Mouse (Mus musculus): Measurements from ENCODE around the gene Ak2.

DNA sequence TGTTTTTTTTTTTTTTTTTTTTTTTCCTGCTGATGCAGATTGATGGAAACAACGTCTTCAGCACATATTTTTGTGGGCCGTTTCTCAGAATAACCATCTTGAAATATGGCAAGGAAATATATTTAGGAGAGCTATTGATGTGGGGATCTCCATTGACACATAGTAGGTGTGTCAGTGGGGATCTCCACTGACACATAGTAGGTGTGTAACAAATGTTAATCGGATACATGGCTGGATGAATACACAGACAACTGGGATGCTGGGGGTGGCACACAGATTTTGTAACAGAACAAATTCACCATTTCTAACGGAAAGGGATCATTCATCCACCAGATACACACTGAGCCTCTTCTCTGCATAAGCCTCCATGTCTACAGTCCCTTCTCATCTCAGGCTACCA lies 58.6 kb downstream of the Ak2 start:
- TF ChIP-seq CTCF (IDR thresholded peaks at IDR 0.05; ENCODE audit: low read depth) (no peak), EP300 (IDR thresholded peaks at IDR 0.05; ENCODE audit: low read depth) (no peak)
